Mouse (Mus musculus): ENCODE measurements at regions not wholly inside any gene's neighbourhood (a gene's known extent, or its start where the extent isn't known, plus 50 kb on each side); places are given as distances from the start of the nearest gene placed in this dataset.

DNA sequence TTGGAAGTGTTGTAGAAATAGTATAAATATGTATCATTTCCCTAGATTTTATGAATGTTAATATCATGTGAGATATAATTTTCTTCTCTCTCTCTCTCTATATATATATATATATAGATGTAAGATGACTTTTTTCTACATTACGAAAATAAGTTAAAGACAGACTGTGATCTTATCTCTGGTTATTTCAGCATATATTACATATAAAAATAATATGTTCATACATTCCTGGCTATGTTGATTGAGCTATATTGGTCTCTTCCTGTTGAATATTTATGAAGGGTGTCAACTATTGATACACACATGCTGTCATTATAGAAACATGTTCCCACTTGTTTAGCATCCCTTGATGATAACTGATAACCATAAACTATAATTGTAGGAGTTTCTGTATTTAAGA lies 793.2 kb upstream of the Fat3 start:
- no peak for DNase-seq (ENCODE audit: low spot score in 2 of 2)

DNA sequence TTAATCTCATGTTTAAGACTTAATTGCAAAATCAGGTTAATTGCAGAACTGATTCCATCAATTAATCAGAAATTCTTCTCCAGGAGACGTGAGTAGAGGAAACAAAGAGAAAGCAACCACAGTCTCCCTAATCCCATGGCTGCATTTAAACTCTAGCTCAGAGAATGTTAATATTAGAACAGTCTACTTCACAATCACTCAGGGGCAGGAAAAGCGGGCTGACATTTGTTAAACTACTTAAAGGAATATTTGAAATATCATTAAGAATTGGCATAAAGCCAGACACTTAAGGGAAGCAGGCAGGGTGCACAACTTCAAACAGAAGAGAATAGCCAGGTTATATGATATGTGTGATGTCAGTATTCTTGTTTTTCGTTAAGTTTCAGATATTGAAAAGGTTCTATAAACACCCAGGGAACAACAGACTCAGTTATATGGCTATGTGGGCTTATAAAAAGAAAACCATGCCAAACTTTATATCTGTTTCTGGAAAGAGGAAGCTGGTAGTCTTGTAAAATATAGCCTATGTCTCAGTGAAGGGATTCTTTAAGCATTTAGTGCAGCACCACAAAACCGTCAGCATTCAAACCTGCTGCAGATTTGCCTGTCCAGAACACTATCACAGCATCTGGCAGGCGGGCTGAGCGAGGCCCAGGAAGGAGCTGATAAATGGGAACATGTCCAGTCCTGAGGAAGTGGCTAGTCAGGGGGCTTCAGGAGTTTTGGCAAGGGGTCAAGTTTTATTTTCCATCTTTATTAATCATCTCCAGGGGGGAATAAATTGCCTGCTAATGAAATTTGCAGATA lies 787.9 kb upstream of the Fat3 start:
- no peak for DNase-seq (ENCODE audit: low spot score in 2 of 2)

DNA sequence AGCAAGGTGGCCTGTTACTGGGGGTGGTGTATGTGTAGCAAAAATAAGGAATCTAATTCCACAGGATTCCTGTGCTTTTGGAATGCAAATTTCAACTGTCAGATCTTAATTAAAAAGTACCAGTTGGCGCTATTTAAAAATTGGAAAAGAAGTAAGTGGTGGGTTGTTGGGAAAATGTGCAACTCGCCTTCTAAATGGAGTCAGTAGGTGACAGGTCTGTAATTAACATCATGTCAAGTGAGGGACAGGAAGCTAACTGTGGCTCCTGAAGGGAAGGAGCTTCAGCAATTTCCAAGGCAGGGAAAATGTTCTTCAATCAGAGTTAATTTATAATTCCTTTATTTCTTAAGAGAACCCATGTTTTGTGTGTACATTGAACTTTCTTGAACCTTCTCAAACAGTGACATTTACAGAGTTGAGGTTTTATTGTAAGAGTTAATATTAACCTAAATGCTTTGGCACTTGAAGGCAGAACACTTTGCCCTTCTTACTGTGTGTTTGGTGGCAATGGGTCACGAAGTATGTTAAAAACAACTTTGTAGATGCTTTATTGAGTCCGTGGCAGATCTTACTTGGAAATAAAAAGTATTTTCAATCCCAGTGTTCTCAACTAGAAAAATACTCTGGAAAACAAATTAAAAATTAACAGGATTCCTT lies 778.4 kb upstream of the Fat3 start:
- no peak for DNase-seq (ENCODE audit: low spot score in 2 of 2)

GRCm38 (mm10) chr9:17272616-17273015 lies 771.5 kb upstream of the Fat3 start:
- DNase-seq (ENCODE audit: low spot score in 2 of 2) = no peak

DNA sequence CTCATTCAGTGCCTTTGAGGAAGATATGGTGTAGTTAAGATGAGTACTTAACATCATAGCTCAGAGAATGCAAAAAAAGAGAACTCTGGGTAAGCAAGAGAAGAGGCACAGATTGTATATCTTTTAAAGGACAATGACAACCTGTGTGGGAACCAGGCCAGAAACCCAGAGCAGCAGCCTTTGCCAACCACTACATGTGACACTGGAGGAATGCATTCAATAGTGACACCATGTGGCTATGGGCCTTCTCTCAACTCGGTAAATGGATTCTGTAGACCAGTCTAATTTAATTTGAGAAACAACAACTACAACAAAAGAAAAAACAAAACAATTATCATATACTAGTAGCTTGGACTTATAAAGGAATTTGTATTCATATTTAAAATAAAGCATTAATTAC lies 768.5 kb upstream of the Fat3 start:
- peak; percentile 28 for DNase-seq (ENCODE audit: low spot score in 2 of 2)

DNA sequence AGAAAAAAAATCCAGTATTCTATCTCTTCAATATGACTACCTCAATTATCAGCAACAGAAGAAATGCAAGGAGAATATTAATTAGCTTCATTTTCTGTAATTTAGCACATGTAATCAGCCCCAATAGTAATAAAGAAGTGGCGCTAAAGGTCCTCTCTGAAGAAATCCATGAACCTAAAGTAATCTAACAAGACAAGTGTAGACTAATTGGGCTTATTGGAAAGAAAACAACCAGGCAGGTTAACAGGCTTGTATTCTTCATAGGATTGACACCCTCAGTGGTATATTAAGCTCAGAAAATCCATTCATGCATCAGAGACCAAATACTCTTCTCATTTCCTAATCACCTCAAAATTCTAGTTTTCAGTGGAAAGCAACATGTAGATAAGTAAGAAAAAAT lies 756.1 kb upstream of the Fat3 start:
- no peak for DNase-seq (ENCODE audit: low spot score in 2 of 2)

DNA sequence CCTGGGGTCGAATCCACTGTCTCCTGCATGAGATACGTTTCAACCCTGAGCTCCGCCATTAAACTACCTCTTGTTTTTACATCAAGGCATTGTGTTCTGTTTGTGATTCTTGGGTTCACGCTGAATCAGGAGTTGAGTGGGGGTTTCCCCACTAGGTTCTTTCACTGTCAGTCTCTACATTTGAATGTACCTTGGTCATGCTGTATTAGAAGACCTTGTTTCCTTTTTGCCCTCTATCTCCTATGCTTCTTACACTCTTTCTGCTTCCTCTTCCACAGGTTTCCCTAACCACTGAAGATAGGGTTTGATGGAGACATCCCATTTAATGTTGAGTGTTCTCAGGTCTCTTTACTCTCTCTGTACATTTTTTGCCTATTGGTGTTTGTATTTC lies 726.0 kb upstream of the Fat3 start:
- DNase-seq (ENCODE audit: low spot score in 2 of 2) = no peak

DNA sequence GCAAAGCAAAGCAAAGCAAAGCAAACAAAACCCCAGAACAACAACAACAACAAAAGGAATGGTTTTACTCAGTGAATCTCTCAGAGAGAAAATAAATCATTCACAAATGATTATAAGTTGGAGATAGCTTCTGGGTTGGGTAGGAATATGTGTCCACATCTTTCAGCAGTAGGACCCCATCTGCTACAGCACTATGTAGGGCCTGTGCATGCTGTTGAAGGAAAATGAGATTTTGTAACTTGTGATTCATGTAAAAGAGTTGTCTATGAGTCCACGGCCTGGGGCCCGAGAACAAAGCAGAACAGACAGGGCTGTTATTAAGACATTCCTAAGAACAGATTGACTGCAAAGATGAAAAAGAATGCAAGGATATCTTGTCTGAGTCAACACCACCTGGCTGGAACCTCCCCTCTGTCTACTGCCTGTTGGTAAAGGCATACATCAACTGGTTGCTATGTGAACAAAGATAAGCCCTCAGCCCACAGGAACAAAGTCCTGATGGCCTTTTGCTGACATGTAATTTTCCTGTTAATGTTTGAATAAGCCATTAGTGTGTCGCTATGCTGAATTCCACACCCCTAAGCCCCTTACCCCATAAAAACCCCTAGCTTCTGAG lies 725.5 kb upstream of the Fat3 start:
- DNase-seq (ENCODE audit: low spot score in 2 of 2) = no peak

DNA sequence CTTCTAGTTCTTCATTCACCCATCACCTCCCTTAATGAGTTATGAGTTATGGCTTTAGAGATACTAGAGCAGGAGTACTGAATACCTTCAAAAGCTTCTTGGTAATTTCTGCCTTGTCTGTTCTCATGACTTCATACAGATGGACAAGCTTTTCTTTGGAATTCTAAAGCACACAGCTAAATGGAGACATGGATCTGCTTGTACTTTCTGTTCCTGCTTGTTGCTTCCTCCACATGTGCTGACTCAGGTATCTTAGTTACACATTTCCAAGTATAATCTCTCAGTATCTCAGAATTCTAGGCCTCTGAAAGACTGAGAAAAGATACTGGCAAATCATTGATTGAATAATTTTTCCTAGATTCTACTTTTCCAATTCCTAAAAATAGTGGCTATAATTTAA lies 694.3 kb upstream of the Fat3 start:
- DNase-seq (ENCODE audit: low spot score in 2 of 2) = no peak

- no peak for DNase-seq (ENCODE audit: low spot score in 2 of 2)
Observed at GRCm38 (mm10) chr9:17189552-17189951, 688.5 kb upstream of the Fat3 start.

GRCm38 (mm10) chr9:17168193-17168592 lies 667.1 kb upstream of the Fat3 start:
- DNase-seq (ENCODE audit: low spot score in 2 of 2) = no peak

GRCm38 (mm10) chr9:17166331-17166730 lies 665.2 kb upstream of the Fat3 start:
- DNase-seq (ENCODE audit: low spot score in 2 of 2) = no peak

DNA sequence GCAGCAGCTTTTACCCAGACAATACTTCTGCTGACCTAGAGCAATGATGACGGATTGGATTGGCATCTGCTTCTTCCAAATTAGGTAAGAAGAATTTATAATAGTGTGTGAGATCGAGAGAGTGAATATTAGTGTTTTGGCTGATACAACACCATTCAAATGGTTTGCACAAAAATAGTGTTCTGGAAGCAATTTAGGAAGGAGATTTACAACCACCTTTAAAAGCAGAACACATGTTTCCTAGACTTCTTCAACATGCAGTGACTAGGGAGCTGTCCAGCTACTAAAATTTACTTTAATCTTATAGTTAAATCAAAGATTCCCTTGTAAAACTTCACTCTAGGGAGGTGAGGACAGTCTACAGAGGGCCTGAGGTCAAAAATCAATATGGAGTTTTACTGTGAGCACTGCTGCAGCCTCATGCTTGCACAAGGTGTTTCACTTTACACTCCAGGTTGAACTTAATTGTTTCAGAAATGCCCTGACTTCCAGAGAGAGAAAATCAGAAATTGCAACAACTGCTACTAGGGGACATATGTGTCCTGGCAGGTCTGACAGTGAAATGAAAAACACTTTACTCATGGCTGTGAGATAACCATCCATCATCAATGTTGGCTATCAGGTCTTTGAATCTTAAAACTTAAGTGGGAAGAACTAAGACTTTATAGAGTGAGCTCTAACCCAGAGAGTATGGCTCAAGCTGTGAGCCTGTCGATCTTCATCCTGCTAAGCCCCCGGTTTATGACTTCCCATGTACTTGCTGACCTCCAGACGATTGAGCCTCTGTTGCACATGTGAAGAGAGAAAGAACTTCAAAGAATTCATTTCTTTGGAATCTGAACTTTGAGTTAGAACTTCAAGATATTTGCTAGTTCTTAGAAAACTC lies 657.6 kb upstream of the Fat3 start:
- DNase-seq (ENCODE audit: low spot score in 2 of 2) = no peak

- peak in 1 of 2 experiments; percentile 27 for DNase-seq (ENCODE audit: low spot score in 2 of 2)
Observed at GRCm38 (mm10) chr9:17152369-17152768, 651.3 kb upstream of the Fat3 start.

- no peak for DNase-seq (ENCODE audit: low spot score in 2 of 2)
Observed at GRCm38 (mm10) chr9:17149424-17149823, 648.3 kb upstream of the Fat3 start.

All from right cerebral cortex, postnatal 10 days (tissue).